Mouse (Mus musculus): ENCODE measurements around the gene Plekho1. TPM values are rescaled to one million over a fixed set of nuclear protein-coding genes. Genes with fewer than 3 reads are reported as not detected.
"Not testable (repeated sequence)": the region's sequence is repeated elsewhere in the genome, so short reads cannot be mapped to it uniquely, and the experiment has no call there.

Gene Plekho1
- polyA plus RNA-seq (2016; fragmentation: Nextera tagmentation; extraction: Ambion mirVana), result 80.1 and 82.5 TPM in 2 replicates

DNA sequence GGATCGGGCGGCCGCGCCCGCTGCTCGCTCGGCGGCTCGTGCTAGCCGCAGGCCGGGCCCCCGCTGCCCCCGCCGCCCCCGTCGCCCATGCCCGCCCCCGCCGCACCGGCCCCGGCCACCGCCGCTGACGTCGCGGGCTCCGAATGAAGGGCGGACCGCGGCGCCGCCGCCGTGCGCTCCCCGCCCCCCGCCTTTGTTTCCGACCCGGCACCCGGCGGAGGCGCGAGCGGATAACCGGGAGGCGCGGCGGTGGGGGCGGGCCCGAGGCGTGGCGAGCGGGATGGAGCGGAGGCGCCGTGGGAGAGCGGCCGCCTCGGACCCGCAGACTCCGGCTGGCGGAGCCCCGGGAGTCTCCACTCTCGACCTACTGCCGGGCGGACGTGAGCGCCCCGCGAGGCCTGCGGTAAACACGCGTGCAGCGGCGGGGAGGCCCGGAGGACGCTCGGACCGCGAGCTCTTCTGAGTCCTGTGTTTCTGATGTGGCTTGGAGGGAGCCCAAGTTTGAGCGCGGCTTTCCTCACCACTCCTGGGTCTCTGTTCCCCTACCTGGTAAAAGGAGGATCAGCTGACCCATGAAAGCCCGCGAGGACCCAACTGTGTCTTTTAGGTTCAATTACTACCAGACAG, at the start of gene Plekho1:
Plekho1 (minus strand) TSS at position 200 of the 627 bp plus-strand sequence.
- WGBS, result under 1% methylated on average over 36 of the region's 84 CpGs
- Histone ChIP-seq H3K27ac (replicated peaks) (peak within 1 kb of the TSS; percentile 97), H3K9ac (replicated peaks) (peak within 1 kb of the TSS; percentile 98), H3K9me3 (no peaks in the 10 kb centered on the region), H3K4me2 (replicated peaks) (peak within 1 kb of the TSS; percentile 93), H3K27me3 (no peaks in the 10 kb centered on the region), H3K4me3 (peak within 1 kb of the TSS; percentile 78), H3K4me1 (peaks cover 50% of the 10 kb centered on the region), H3K36me3 (peaks cover 17% of the 10 kb centered on the region)
- ATAC-seq (ENCODE audit: low FRiP score, low read depth), result peak; percentile 77

GRCm38 (mm10) chr3:96044559-96044958, 48.8 kb upstream of the Plekho1 start:
- 87% methylated on average over 3 of the region's 3 CpGs for whole genome bisulfite sequencing
- not testable (repeated sequence) for H3K9me3 ChIP-seq; H3K9ac ChIP-seq (replicated peaks); H3K4me1 ChIP-seq; H3K4me2 ChIP-seq (replicated peaks); ATAC-seq (ENCODE audit: low FRiP score, low read depth); H3K27me3 ChIP-seq; H3K27ac ChIP-seq (replicated peaks); H3K4me3 ChIP-seq
- peaks cover 13% of the 10 kb centered on the region for H3K36me3 ChIP-seq

DNA sequence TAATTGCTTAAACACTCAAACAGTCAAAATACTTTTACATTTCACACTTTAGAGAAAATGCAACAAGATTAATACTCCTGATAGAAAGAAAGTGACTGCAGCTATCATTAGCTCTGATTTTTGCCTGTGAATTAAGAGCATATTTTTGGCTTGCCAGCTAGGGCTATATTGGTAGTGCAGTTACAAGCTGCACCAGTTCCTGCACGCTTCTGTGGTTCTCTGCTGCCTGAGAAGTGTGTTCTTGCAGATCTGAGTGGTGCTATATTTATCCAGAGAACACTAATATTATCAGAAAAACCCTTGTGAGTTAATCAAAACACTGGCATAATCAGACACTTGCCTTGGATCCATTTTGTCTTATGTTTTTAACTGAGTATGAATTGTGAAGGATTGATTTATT, 47.3 kb upstream of the Plekho1 start:
- Histone ChIP-seq H3K4me2 (replicated peaks) (no peak overlapping the region), H3K4me1 (no peaks in the 10 kb centered on the region), H3K27me3 (no peaks in the 10 kb centered on the region), H3K4me3 (no peak overlapping the region), H3K36me3 (peaks cover 13% of the 10 kb centered on the region), H3K27ac (replicated peaks) (no peak overlapping the region), H3K9ac (replicated peaks) (no peak overlapping the region), H3K9me3 (no peaks in the 10 kb centered on the region)
- 81% methylated on average over 1 of the region's 1 CpGs for WGBS
- no peak for ATAC-seq (ENCODE audit: low FRiP score, low read depth)

DNA sequence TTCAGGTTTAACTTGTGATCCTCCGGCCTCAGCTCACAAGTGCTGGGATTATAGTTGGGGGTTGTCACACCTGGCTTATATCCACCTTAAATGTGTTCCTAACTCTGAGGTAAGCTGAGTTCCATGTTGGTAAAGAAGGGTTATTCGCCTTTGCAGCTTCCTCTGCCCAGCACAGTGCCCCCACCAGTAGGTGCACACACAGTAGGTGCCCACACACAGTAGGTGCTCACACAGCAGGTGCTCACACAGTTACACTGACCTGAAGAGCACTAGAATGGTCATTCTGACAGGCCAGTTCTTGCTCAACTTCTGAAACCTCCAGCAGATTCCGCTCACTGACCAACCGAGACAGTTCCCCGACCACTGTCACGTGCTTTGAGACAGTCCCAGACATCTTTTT, 45.3 kb upstream of the Plekho1 start:
- Histone ChIP-seq H3K4me2 (replicated peaks) (no peak overlapping the region), H3K27ac (replicated peaks) (no peak overlapping the region), H3K27me3 (no peaks in the 10 kb centered on the region), H3K9me3 (no peaks in the 10 kb centered on the region), H3K4me3 (no peak overlapping the region), H3K36me3 (peaks cover 11% of the 10 kb centered on the region), H3K9ac (replicated peaks) (no peak overlapping the region), H3K4me1 (no peaks in the 10 kb centered on the region)
- ATAC-seq (ENCODE audit: low FRiP score, low read depth), result no peak
- 96% methylated on average over 6 of the region's 6 CpGs for WGBS

DNA sequence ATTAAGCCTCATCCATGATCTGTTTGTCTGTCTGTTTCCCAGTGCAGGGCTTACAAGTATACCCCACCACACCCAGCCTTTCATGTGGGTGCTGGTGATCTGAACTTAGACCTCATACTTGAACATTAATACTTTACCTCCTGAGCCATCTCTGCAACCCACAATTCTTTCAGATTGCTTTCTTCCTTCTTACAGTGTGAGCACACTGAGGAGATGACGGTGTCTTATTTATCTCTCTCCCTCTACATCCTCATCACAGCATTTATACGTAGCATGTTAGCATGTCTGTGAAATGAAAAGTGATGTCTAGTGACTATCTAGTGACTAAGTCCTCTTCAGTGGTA, 44.8 kb upstream of the Plekho1 start:
- Histone ChIP-seq H3K27ac (replicated peaks) (no peak overlapping the region), H3K36me3 (peaks cover 10% of the 10 kb centered on the region), H3K27me3 (no peaks in the 10 kb centered on the region), H3K4me1 (no peaks in the 10 kb centered on the region), H3K9ac (replicated peaks) (no peak overlapping the region), H3K4me2 (replicated peaks) (no peak overlapping the region), H3K9me3 (no peaks in the 10 kb centered on the region), H3K4me3 (no peak overlapping the region)
- ATAC-seq (ENCODE audit: low FRiP score, low read depth), result no peak
- 89% methylated on average over 2 of the region's 2 CpGs for WGBS

DNA sequence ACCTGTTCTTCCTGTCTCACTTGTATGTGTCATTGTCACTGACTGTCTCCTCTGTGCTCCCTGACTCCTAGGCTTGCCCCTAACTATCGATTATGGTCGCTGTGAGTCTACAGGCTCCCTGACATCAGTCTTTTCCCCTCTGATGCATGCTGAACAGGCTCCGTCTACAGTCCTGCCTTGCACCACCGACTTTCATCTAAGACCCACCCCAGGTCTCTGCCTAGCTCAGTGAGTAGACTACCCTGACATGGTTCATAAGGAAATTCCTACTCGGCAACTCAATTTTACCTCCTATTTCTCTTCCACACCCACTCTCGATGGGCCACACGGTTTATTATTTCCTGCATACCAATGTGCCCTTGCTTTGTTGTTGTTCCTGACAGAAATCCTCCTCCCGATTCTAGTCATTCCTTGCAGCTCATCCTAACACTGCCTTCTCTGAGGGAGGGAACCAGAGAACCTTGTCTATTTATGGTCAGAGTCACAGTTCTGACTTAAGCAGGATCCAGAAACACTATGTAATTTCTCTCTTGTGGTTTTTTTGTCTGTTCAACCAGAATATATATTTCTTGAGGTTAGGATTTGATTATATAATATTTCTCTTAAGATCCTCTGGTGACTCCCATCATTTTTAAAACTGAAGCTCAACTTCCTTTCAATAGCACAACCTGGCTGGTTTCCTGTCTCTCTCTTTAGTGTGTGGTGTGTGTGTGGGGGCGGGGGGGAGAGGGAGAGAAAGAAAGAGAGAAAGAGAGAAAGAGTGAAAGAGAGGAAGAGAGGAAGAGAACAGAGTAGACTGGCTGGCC, 44.3 kb upstream of the Plekho1 start:
- Histone ChIP-seq H3K4me2 (replicated peaks) (no peak overlapping the region), H3K36me3 (peaks cover 6% of the 10 kb centered on the region), H3K9ac (replicated peaks) (no peak overlapping the region), H3K4me1 (no peaks in the 10 kb centered on the region), H3K9me3 (no peaks in the 10 kb centered on the region), H3K4me3 (no peak overlapping the region), H3K27me3 (no peaks in the 10 kb centered on the region), H3K27ac (replicated peaks) (no peak overlapping the region)
- no peak for ATAC-seq (ENCODE audit: low FRiP score, low read depth)
- WGBS, result 83% methylated on average over 9 of the region's 9 CpGs

DNA sequence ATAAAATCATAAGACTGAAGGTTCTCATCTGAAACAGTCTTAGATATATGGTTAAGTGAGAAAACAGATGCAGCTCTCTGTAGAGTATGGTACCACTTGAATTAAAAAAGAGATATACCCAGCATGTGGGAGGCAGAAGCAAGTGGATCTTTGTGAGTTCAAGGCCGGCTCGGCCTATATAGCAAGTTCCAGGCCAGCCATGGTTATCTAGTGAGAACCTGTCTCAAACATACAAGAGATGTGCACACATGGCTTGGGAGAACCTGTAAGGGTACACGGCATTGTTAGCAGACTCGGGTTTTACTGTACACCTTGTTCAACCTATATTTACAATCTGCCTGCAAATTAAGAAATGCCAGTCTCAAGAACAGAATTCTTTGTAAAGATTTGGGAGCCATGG, 43.0 kb upstream of the Plekho1 start:
- Histone ChIP-seq H3K4me3 (no peak overlapping the region), H3K4me2 (replicated peaks) (no peak overlapping the region), H3K27ac (replicated peaks) (no peak overlapping the region), H3K27me3 (no peaks in the 10 kb centered on the region), H3K9ac (replicated peaks) (no peak overlapping the region), H3K4me1 (no peaks in the 10 kb centered on the region), H3K9me3 (no peaks in the 10 kb centered on the region), H3K36me3 (peaks cover 5% of the 10 kb centered on the region; the same call in 1 of the 2 replicates)
- ATAC-seq (ENCODE audit: low FRiP score, low read depth), result no peak
- 95% methylated on average over 4 of the region's 4 CpGs for WGBS

DNA sequence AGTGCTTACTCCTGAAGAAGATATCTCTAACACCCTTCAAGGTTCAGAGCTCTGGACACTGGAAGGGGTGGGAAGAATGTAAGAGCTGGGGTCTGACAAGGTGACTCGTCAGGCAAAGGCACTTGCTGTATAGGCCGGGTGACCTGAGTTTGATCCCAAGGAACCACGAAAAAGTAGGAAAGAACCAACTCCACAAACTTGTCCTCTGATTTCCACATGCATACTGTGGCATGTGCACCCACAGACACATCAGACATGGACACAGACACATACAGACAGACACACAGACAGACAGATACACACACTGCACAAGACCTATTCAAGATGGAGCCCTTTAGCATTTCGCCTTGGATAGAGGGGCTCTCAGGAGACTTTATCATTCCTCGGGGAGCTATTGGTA, 42.4 kb upstream of the Plekho1 start:
- Histone ChIP-seq H3K4me1 (no peaks in the 10 kb centered on the region), H3K36me3 (peaks cover 8% of the 10 kb centered on the region), H3K9ac (replicated peaks) (no peak overlapping the region), H3K27ac (replicated peaks) (no peak overlapping the region), H3K27me3 (no peaks in the 10 kb centered on the region), H3K4me2 (replicated peaks) (no peak overlapping the region), H3K9me3 (no peaks in the 10 kb centered on the region), H3K4me3 (no peak overlapping the region)
- no peak for ATAC-seq (ENCODE audit: low FRiP score, low read depth)
- WGBS, result 84% methylated on average over 5 of the region's 5 CpGs

GRCm38 (mm10) chr3:96036796-96037195, 41.0 kb upstream of the Plekho1 start:
- 90% methylated on average over 6 of the region's 6 CpGs for WGBS
- Histone ChIP-seq H3K4me1 (no peaks in the 10 kb centered on the region), H3K4me3 (no peak overlapping the region), H3K36me3 (peaks cover 19% of the 10 kb centered on the region), H3K4me2 (replicated peaks) (no peak overlapping the region), H3K9ac (replicated peaks) (no peak overlapping the region), H3K27me3 (no peaks in the 10 kb centered on the region), H3K27ac (replicated peaks) (no peak overlapping the region), H3K9me3 (no peaks in the 10 kb centered on the region)
- no peak for ATAC-seq (ENCODE audit: low FRiP score, low read depth)

DNA sequence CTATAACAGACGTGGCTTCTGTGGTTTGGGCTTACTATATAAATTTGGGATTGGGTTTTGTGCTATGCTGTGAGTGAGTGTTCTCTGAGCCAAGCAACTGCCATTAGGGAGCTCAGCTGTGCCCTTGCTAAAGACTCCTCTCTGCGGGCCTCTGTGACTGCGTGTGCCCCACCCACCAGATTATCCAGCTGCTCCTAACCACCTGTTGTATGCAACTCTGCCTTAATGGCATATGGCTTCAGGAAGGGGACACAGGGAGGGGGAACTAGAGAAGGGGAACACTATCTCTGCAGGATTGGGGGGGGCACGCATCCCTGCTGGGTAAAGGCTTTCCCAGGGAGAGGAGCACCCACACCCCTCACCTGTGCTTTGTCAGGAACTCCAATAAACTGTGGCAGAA, 37.2 kb upstream of the Plekho1 start:
- Histone ChIP-seq H3K27me3 (no peaks in the 10 kb centered on the region), H3K4me2 (replicated peaks) (no peak overlapping the region), H3K36me3 (peaks cover 29% of the 10 kb centered on the region), H3K27ac (replicated peaks) (no peak overlapping the region), H3K9me3 (no peaks in the 10 kb centered on the region), H3K4me1 (no peaks in the 10 kb centered on the region), H3K4me3 (no peak overlapping the region), H3K9ac (replicated peaks) (no peak overlapping the region)
- WGBS, result 80% methylated on average over 4 of the region's 4 CpGs
- no peak for ATAC-seq (ENCODE audit: low FRiP score, low read depth)

DNA sequence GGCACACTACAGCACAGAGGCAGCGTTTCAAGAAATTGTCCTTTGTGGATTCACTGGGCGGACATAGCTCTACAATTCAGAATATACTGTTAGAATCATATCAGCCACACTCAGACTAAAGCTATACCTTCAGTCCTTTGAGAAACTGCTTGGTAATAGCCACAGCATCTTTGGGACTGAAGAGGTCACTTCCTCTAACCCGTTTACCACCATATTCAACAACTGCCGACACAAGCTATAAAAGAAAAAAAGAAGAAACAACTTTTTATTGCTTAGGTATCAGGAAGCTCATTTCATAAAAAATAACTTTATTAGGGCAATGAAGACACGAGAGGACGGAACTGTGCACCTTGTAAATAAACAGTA, 36.8 kb upstream of the Plekho1 start:
- Histone ChIP-seq H3K4me3 (no peak overlapping the region), H3K9ac (replicated peaks) (no peak overlapping the region), H3K27ac (replicated peaks) (no peak overlapping the region), H3K36me3 (peaks cover 29% of the 10 kb centered on the region), H3K27me3 (no peaks in the 10 kb centered on the region), H3K9me3 (no peaks in the 10 kb centered on the region), H3K4me1 (no peaks in the 10 kb centered on the region), H3K4me2 (replicated peaks) (no peak overlapping the region)
- WGBS, result 91% methylated on average over 6 of the region's 6 CpGs
- no peak for ATAC-seq (ENCODE audit: low FRiP score, low read depth)

GRCm38 (mm10) chr3:96031991-96032651, 36.3 kb upstream of the Plekho1 start:
- 86% methylated on average over 6 of the region's 6 CpGs for WGBS
- Histone ChIP-seq H3K9ac (replicated peaks) (no peak overlapping the region), H3K9me3 (no peaks in the 10 kb centered on the region), H3K4me2 (replicated peaks) (no peak overlapping the region), H3K36me3 (peaks cover 29% of the 10 kb centered on the region), H3K4me1 (no peaks in the 10 kb centered on the region), H3K4me3 (no peak overlapping the region), H3K27ac (replicated peaks) (no peak overlapping the region), H3K27me3 (no peaks in the 10 kb centered on the region)
- no peak for ATAC-seq (ENCODE audit: low FRiP score, low read depth)
